Mouse (Mus musculus): ENCODE results near the gene Stac2.

Gene Stac2

GRCm38 (mm10) chr11:97997387-97997960, 55.8 kb downstream of the Stac2 start:
- DNase-seq (ENCODE audit: low spot score) = no peak

DNA sequence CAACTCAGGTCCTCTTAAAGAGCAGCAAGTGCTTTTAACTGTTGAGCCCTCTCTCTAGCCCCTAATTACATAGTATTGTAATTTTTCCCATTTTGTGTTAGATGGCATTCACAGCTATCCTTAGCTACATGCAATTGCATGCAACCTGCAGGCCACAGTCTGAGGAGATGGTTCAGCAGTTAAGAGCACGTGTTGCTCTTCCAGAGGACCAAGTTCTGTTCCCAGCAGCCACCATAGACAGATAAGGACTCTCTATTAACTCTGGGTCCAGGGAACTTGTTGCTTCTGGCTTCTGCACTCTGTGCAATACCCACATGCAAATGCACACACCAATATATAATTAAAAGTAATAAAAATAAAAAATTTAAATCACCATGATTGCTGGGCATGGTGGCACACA, 56.6 kb downstream of the Stac2 start:
- no peak for DNase-seq (ENCODE audit: low spot score)

DNA sequence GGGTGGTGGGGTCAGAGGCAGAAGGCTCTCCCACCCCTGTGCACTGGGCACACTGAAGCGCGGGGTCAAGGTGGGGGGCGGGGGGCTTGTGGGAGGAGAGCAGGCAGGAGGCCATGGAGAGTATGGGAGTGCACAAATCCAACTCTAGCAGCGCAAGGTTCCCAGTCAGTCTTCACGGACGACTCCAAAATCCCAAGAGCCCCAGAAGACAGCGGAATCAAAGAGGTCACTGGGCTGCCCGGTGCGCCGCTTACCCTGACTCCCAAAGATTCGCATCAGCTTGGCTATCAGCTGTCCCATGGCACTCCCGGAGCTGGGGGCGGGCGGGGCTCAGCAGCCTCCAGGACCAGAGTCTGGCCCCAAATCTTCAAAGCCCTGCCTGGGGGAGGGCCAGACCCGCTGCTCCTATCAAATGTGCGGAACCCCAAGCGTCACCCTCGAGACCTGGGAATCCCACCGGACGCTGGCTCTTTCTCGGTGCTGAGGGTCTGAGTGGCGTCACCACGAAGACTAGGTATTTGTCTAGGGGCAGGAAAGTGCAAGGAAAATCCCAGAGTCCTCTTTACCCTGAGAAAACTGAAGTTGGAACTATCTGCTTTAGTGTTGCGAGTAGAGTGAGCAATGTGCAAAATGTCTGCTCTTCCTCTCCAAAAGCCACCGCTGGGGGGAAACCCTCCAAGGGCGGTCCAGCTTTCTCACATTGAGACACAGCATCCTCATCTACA, 57.5 kb downstream of the Stac2 start, which contains the start of gene Arl5c:
Gene Arl5c, minus strand, starts transcription at position 618 of the 725 bp plus-strand sequence.
- DNase-seq (ENCODE audit: low spot score) = no peak

DNA sequence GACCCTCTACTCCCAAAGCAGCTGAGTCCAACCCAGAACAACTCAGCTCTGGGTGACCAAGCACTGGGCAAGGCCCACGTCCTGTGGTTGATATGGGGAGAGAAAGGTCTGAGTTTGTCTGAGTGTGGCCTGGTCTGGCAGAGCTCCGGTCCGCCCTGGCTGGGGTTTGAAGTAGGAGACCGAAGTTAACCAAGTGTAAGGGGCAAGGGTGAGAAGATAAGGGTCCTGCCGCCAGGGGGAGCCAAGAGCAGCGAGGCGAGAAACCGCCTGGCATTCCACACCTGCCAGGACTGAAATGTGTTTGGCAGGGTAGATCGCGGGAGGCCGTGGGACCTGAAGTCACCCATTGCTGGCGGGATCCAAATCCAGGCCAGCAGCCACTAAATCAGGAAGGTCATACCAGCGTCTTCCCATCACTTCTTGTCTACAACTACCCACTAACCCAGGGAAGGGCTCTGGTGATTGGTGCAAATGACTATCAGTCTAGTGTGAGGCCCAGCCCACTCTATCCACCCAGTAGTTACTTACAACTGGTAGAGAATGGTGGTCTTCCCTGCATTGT, 58.6 kb downstream of the Stac2 start:
- peak; percentile 76 for DNase-seq (ENCODE audit: low spot score)

DNA sequence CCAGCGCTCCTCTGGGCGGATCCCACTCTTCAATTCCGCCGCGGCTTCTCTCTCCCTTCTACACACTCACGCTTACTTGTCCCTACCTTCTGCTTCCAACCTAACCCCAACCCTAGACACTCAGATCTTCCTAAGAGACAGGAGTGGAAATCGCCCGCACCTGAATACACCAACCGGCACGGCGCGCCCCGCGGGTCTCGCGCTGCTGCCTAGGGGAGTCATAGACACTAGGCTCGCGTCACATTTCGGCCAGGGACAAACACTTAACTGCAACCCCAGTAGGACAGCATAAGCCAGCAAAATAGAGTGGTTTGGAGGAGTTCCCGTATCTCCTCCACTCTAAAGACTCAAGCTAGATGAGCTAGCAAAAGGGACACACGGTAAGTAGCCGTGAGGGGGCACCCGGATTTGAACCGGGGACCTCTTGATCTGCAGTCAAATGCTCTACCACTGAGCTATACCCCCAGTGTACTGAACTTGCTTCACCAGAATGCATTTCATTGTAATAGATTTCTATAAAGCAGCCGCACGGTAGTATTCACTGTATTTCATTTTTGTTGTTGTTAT, 64.6 kb downstream of the Stac2 start:
- peak; percentile 86 for DNase-seq (ENCODE audit: low spot score)

DNA sequence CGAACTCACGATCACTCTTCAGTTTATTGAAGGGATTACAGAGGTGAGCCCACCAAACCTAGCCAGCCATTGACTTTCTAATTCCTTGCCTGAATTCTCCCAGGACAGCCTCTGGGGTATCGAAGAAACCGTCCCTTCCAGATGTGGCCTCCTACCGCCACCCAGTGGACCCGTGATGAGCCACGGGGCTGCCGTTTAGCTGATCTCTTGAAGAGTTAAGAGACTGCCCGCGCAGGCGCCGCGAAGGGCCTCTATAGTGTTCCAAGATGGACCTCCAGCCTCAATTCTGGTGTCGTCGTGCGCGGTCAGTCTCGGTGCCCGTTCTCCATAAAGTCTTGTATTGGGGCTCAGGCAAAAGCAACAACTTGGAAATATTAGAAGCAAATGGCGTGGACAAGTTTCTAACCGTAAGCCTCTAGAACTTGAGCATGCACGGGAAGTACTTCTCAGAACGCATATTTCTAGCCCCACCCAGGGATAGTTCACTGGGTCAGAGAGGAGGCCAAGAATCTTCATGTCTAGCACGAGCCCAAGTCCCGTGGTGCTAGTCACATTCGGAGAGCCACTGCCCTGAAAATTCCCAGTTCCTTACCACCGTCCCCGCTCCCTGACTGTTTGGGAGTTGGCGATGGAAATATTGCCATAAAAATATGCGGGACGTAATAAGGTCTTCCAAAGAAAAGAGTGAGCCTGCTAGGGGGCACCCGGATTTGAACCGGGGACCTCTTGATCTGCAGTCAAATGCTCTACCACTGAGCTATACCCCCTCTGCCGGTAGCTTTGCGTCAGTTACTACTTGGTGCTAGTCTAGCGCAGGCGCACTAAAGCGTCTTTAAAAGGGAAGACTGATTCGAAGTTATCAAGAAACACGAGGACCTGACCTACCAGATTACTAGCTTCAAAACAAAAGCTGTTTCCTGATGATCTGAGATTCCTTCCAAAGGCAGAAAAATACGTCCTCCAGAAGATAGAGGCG, 65.4 kb downstream of the Stac2 start:
- DNase-seq (ENCODE audit: low spot score) = peak; percentile 90

- DNase-seq (ENCODE audit: low spot score) = no peak
Observed at GRCm38 (mm10) chr11:97986738-97987465, 66.4 kb downstream of the Stac2 start.

Data from c-Kit-positive CD71-positive TER-119-positive erythroid progenitor cells, embryonic 14.5 days (primary cell).